Mouse (Mus musculus): Measurements from ENCODE around the gene Stil. TPM values are rescaled to one million over a fixed set of nuclear protein-coding genes. Genes with fewer than 3 reads are reported as not detected.

Gene Stil
- polyA plus RNA-seq, 1 experiment from 2014 or later = 12.5 TPM

DNA sequence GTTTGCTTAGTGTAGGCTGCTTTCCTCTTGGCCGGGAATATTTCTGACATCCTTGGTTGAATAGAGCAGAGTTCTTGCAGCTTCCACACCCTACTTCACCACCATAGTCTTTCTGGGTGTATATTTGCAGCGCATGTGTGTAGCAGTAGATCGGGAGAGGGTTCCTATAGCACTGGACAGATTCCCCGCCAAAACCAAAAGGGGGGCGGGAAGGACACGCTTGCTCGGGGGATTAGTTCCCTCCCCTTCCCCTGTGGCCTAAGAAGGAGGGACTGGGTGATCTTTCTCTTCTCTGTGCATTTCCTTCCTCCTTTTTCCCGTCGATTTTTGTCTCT lies 62.5 kb downstream of the Stil start:
- Histone ChIP-seq H3K27ac (no peak overlapping the region), H3K9ac (peak overlapping the region; percentile 55; the same call in 1 of the 2 replicates), H3K36me3 (no peaks in the 10 kb centered on the region), H3K4me1 (peaks cover 22% of the 10 kb centered on the region), H3K4me3 (replicated peaks) (peak overlapping the region; percentile 58), H3K4me2 (peak overlapping the region; percentile 100), H3K27me3 (peaks cover 96% of the 10 kb centered on the region), H3K9me3 (replicated peaks) (no peaks in the 10 kb centered on the region)
- 0 out of 2 replicates have a peak, but pooled peaks have one; percentile 12 for ATAC-seq (replicated peaks; ENCODE audit: low FRiP score)
- WGBS = 0% methylated on average over 9 of the region's 9 CpGs

DNA sequence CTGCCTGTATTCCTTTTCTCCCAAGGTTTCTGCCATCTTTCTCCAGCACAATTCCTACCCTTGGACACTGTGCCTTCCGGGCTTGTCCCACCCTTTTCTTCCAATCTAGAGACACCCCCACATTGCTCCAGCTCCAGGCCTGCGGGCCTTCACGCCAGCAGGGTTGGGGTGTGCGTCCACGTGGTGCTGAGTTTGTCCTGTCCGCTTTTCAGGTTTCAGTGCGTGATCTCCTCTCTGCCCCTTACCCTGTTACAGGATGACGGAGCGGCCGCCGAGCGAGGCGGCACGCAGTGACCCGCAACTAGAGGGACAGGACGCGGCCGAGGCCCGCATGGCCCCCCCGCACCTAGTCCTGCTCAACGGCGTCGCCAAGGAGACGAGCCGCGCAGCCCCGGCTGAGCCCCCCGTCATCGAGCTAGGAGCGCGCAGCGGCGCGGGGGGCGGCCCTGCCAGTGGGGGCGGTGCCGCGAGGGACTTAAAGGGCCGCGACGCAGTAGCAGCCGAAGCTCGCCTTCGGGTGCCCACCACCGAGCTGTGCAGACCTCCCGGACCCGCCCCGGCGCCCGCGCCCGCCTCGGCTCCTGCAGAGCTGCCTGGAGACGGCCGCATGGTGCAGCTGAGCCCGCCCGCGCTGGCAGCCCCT lies 63.0 kb downstream of the Stil start:
- no peaks in the 10 kb centered on the region for H3K9me3 ChIP-seq (replicated peaks)
- H3K36me3 ChIP-seq = no peaks in the 10 kb centered on the region
- H3K4me2 ChIP-seq = peak overlapping the region; percentile 100
- WGBS = under 1% methylated on average over 58 of the region's 58 CpGs
- H3K9ac ChIP-seq = peak overlapping the region; percentile 55
- peak; percentile 88 for ATAC-seq (replicated peaks; ENCODE audit: low FRiP score)
- H3K27ac ChIP-seq = no peak overlapping the region
- peak overlapping the region; percentile 58 for H3K4me3 ChIP-seq (replicated peaks)
- H3K4me1 ChIP-seq = peaks cover 18% of the 10 kb centered on the region
- peaks cover 94% of the 10 kb centered on the region for H3K27me3 ChIP-seq

DNA sequence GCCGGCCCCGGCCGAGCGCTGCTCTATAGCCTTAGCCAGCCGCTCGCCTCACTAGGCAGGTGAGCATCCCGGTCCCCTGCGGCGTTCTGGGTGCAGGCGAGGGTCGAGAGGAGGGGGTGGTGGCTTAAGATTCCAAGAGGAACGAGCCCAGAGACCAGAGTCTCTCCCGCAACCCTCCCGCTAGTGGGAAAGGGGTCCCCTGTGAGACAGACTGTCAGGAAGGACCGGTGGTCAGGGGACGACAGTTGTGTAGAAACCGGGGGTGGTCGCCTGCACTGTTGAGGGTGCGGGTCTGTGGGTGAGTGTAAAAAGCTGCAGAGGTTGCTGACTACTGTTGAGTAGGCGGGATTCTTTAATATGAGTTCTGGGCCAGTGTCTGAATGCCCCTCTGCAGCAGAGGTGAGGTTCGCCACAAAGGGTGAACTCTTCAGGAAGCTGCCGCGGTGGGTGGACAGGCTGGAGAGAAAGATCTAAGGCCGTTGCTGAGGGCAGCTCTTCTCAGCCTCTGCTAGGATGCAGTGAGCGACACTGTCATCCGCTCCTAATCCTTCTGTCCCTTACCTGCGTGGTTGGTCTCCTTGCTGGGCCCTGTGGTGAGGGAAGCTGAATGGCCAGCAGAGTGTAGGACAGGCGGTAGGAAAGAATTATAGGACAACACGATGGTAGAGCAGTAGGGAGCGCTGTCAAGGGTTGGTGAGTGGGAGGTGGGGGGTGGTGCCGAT lies 63.7 kb downstream of the Stil start:
- H3K27me3 ChIP-seq = peaks cover 91% of the 10 kb centered on the region
- H3K27ac ChIP-seq = no peak overlapping the region
- 2% methylated on average over 31 of the region's 31 CpGs for WGBS
- peak overlapping the region; percentile 55 for H3K9ac ChIP-seq
- no peak for ATAC-seq (replicated peaks; ENCODE audit: low FRiP score)
- no peaks in the 10 kb centered on the region for H3K36me3 ChIP-seq
- H3K4me3 ChIP-seq (replicated peaks) = peak overlapping the region; percentile 58
- peaks cover 18% of the 10 kb centered on the region for H3K4me1 ChIP-seq
- H3K9me3 ChIP-seq (replicated peaks) = no peaks in the 10 kb centered on the region
- H3K4me2 ChIP-seq = peak overlapping the region; percentile 100

DNA sequence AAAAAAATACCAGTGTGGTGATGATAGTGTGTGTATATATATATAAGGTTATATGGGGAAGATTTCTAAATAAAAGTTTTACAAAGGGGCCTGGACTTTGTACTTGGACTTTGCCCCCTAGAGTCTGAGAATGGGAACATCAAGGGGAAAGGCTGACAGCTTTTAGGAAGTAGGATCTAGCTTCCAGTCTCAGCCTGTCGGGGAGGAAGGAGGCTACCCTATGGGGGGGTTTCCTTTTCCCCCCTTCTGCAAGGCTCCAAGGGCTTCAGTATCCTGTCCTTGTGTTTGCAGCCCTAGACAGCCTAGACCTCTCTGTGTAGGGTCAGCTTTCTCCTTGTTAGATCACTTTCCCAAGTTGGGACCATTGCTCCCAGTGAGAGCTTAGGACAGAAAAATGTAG lies 71.7 kb downstream of the Stil start:
- ATAC-seq (replicated peaks; ENCODE audit: low FRiP score) = no peak
- 31% methylated on average over 1 of the region's 1 CpGs for WGBS

DNA sequence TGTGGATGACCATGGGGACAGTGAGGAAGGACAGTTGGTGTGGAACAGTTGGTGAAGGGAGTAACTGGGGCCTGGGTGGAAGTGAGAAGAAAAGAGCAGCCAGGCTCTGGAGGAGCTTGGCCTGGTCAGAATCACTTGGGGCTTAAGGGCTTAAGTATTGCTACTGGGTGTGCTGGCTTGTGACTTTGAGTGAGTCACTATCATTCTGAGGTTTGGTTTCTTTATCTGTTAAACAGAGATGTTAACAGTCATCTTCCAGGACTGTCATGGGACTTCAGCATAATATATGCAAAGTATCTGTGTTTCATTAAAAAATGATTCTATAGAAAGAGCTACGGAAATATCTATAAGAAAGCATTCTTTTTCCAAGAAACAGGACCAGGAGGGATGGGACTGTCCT lies 74.8 kb downstream of the Stil start:
- Histone ChIP-seq H3K27me3 (0 out of 2 replicates have a peak, but pooled peaks cover 5% of the 10 kb centered on the region), H3K4me2 (no peak overlapping the region), H3K27ac (peak overlapping the region; percentile 29; the same call in 1 of the 2 replicates), H3K9ac (no peak overlapping the region), H3K4me3 (replicated peaks) (no peak overlapping the region), H3K36me3 (no peaks in the 10 kb centered on the region), H3K4me1 (peaks cover 10% of the 10 kb centered on the region), H3K9me3 (replicated peaks) (no peaks in the 10 kb centered on the region)
- no peak for ATAC-seq (replicated peaks; ENCODE audit: low FRiP score)
- WGBS = 93% methylated on average over 1 of the region's 1 CpGs

More for the DNA sequence above, 71.7 kb downstream of the Stil start:
- no peaks in the 10 kb centered on the region for H3K36me3 ChIP-seq
- no peaks in the 10 kb centered on the region for H3K4me1 ChIP-seq
- no peak overlapping the region for H3K9ac ChIP-seq
- no peak overlapping the region for H3K4me3 ChIP-seq (replicated peaks)
- H3K4me2 ChIP-seq = no peak overlapping the region
- no peak overlapping the region for H3K27ac ChIP-seq
- H3K27me3 ChIP-seq = peaks cover 16% of the 10 kb centered on the region; the same call in 1 of the 2 replicates
- no peaks in the 10 kb centered on the region for H3K9me3 ChIP-seq (replicated peaks)

DNA sequence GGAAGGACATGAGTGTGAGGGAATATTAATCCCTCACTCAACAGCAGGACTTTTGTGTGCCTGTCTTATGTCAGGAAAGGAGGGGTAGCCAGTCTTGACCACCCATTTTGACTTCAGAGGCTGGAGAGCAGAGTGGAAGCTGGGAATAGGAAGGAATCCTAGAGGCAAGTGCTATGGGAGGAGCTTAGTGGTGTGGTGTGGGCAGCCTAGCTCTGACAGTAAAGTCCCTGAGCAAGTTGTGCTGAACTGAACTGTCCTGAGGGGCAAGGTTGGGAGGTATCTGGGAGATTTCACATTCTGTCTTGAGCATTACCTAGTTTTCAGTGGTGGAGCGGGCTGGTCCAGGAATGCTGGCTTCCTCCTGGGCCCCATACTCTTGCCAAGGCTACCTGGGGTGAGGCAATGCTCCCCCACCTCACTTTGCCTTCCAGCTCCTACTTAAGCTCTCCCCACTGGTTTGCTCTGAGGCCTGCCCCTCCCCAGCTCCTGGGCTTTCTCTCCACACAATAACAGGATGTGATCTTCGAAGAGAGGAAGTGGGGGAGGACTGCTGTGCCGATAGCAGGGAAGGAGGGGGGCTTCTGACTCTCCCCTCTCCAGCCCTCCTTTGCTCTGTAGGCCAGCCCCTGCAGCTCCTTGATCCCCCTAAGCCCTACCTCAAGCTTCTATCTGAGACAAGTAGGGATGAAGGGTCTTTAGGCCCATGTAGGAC lies 75.4 kb downstream of the Stil start:
- H3K4me2 ChIP-seq = no peak overlapping the region
- H3K9me3 ChIP-seq (replicated peaks) = no peaks in the 10 kb centered on the region
- no peak overlapping the region for H3K4me3 ChIP-seq (replicated peaks)
- H3K27ac ChIP-seq = peak overlapping the region; percentile 29; the same call in 1 of the 2 replicates
- WGBS = 34% methylated on average over 3 of the region's 3 CpGs
- no peak overlapping the region for H3K9ac ChIP-seq
- H3K36me3 ChIP-seq = no peaks in the 10 kb centered on the region
- no peak for ATAC-seq (replicated peaks; ENCODE audit: low FRiP score)
- peaks cover 14% of the 10 kb centered on the region for H3K4me1 ChIP-seq
- 0 out of 2 replicates have a peak, but pooled peaks cover 5% of the 10 kb centered on the region for H3K27me3 ChIP-seq

DNA sequence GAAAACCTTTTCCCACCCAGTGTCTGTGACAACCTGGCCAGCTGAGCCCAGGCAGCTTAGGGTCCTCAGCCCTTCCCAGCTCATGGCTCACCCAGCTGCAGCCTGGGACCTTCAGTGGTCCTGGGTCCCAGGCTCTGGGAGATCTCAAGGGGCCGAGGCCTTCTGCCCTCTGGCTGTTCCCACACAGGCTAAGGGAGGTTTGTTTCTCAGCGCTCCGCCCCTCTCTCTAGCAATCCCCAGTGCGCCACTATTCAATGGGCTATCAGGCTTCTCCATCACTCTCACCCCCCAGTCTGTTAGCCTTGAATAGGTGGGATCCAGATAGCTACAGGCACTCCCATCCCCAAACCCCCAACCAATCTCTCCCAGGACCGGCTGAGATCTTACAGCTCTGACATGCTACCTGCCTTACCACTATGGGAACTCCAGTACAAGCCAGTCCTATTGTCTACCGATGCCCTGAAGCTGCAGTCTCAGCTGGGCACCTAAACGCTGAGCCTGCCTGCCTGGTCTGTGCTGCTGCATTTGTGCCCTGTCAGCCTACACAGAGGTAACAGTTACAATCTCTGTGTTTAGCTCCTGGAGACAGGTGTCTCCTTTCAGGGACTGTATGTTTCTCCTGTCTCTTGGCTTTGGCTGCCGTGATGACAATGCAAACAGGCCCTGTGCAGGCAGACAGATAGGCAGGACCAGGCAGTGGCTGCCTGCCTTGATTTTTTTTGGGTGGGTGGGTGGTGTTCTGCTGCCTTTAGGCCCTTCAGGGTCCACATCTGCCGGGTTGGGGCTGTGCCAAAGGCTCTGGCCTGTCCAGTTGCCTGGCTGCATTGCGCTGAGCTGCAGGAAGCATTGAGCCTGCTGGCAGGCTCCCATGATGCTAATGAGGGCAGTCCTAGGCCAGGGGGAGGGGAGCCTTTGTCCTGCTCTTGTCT lies 79.2 kb downstream of the Stil start:
- Histone ChIP-seq H3K9me3 (replicated peaks) (no peaks in the 10 kb centered on the region), H3K4me3 (replicated peaks) (no peak overlapping the region), H3K36me3 (no peaks in the 10 kb centered on the region), H3K27ac (peak overlapping the region; percentile 37; the same call in 1 of the 2 replicates), H3K4me2 (no peak overlapping the region), H3K4me1 (peaks cover 14% of the 10 kb centered on the region), H3K9ac (no peak overlapping the region), H3K27me3 (no peaks in the 10 kb centered on the region)
- 27% methylated on average over 10 of the region's 10 CpGs for WGBS
- ATAC-seq (replicated peaks; ENCODE audit: low FRiP score) = peak; percentile 66

DNA sequence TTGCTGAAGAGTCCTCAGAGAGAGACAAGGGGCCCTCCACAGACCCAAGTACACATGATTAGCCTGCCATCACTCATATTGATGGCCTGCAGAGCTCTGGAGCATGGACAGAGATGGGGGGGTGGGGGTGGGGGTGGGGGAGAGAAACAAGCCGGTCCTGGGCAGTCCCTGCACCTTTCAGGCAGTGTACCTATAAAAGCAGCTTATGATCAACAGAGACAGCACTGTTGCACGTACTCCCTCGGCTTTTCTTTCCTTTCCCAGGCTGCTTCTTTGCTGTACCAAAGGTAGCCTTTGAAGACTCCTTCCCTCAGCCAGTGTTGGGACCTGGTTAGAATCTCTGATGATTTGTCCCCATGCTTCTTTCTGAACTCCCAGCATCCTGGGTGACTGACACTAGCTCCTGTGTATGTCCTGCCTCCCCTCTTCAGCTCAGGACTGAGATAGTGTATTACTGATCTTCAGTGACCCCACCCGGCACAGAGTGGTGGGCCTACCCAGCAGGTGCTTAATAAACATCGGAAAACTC lies 79.9 kb downstream of the Stil start:
- Histone ChIP-seq H3K36me3 (no peaks in the 10 kb centered on the region), H3K9me3 (replicated peaks) (no peaks in the 10 kb centered on the region), H3K4me2 (no peak overlapping the region), H3K27me3 (no peaks in the 10 kb centered on the region), H3K9ac (no peak overlapping the region), H3K27ac (peak overlapping the region; percentile 37; the same call in 1 of the 2 replicates), H3K4me1 (peaks cover 14% of the 10 kb centered on the region), H3K4me3 (replicated peaks) (no peak overlapping the region)
- WGBS = 24% methylated on average over 5 of the region's 5 CpGs
- ATAC-seq (replicated peaks; ENCODE audit: low FRiP score) = no peak; the same call in none of the 2 replicates

DNA sequence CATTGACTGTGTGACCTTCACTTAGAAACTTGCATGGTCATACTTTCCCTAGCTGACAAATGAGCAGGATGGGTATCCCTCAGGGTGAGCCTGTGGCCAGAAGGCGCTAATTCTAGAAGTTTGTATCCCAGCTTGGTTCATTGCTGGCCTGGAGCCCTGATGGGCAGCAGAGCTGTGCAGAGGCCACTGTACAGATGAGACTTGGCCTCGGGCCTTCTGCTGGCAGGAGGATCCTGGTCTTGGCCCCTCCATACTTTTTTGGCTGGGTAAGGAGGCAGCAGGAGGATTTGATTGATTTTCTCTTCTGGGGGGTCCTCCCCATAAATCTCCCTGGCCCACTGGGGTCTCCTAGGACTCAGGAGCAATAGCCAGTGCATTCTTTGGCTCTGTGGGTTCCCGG lies 83.1 kb downstream of the Stil start:
- no peak overlapping the region for H3K27ac ChIP-seq
- no peak overlapping the region for H3K9ac ChIP-seq
- ATAC-seq (replicated peaks; ENCODE audit: low FRiP score) = no peak
- H3K9me3 ChIP-seq (replicated peaks) = no peaks in the 10 kb centered on the region
- peaks cover 8% of the 10 kb centered on the region; the same call in 1 of the 2 replicates for H3K27me3 ChIP-seq
- no peaks in the 10 kb centered on the region for H3K36me3 ChIP-seq
- H3K4me1 ChIP-seq = peaks cover 28% of the 10 kb centered on the region
- no peak overlapping the region for H3K4me3 ChIP-seq (replicated peaks)
- no peak overlapping the region for H3K4me2 ChIP-seq
- 86% methylated on average over 3 of the region's 3 CpGs for WGBS

DNA sequence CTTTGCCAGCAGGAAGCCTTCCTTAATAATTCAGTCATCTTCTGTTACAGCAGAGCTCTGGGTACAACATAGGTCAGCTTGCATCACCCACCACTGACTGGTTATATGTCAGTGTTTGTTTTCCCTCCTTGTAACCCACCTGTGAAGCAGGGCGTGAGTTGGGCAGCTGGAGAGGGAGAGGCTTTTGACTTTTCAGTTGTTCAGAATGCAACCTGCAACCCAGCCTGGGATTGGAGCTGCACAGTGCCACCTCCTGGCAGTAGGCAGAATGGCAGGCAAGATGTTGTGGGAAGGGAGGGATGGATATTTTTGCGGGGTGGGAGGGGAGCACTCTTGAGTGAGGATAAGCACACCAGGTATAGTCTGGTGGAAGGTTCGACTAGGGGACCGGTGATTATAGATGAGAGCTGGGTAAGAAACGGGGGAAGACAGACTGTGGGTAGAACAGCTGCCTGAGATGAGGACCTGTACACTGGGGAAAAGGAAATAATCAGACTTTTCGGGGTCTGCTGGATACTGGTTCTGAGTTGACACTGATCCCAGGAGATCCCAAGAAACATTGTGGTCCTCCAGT lies 85.7 kb downstream of the Stil start:
- H3K36me3 ChIP-seq = no peaks in the 10 kb centered on the region
- no peak; the same call in 1 of the 2 replicates for ATAC-seq (replicated peaks; ENCODE audit: low FRiP score)
- no peak overlapping the region for H3K9ac ChIP-seq
- H3K27me3 ChIP-seq = peaks cover 22% of the 10 kb centered on the region
- H3K4me3 ChIP-seq (replicated peaks) = no peak overlapping the region
- no peak overlapping the region for H3K4me2 ChIP-seq
- peaks cover 20% of the 10 kb centered on the region for H3K4me1 ChIP-seq
- WGBS = 23% methylated on average over 6 of the region's 6 CpGs
- no peak overlapping the region for H3K27ac ChIP-seq
- H3K9me3 ChIP-seq (replicated peaks) = no peaks in the 10 kb centered on the region

DNA sequence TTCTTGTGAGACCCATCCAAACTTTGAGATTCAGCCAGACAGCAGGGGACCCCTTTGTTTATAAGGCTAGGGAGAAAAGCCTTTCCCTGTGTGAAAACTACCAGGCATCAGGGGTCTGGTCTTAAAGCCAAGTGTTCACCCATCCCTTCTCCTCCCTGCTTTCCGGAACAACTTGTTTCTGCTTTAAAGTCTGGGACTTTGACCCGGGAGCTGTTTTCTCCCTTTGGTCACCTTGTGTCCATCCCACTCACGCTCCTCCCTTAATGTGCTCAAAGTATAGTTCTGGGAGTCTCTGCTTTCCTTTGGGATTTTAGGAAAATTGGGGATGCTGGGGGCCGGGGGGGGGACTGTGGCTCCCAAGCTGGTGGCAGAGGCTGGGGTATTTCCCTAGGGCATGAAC lies 86.3 kb downstream of the Stil start:
- Histone ChIP-seq H3K9ac (no peak overlapping the region), H3K4me1 (peaks cover 23% of the 10 kb centered on the region), H3K4me3 (replicated peaks) (no peak overlapping the region), H3K27me3 (peaks cover 22% of the 10 kb centered on the region), H3K36me3 (no peaks in the 10 kb centered on the region), H3K9me3 (replicated peaks) (no peaks in the 10 kb centered on the region), H3K27ac (peak overlapping the region; percentile 83), H3K4me2 (no peak overlapping the region)
- WGBS = 70% methylated on average over 4 of the region's 4 CpGs
- ATAC-seq (replicated peaks; ENCODE audit: low FRiP score) = no peak

All from kidney, embryonic 15.5 days (tissue).